Mouse (Mus musculus) ES-E14 (cell line): ENCODE measurements around the gene Nr1h3. TPM values are rescaled to one million over a fixed set of nuclear protein-coding genes. Genes with fewer than 3 reads are reported as not detected.

Experiments
- DNase-seq: peaks from one replicate; pipeline ENCODE4 v3.0.0-alpha.2; 2013; ENCODE audit warnings: low read depth, low spot score
- H3K27ac ChIP-seq: 2 replicates; pipeline ENCODE4 v1.5.1; 2012; ENCODE audit warnings: low read depth, mild to moderate bottlenecking, low read length, moderate library complexity, mixed read lengths; ENCODE audit not compliant: poor library complexity, insufficient read depth, severe bottlenecking
- H3K36me3 ChIP-seq: 2 replicates; pipeline ENCODE4 v1.6.1; 2012; ENCODE audit warnings: mild to moderate bottlenecking, low read length, moderate library complexity, mixed read lengths; ENCODE audit not compliant: control insufficient read depth, poor library complexity, insufficient read depth, severe bottlenecking
- H3K4me1 ChIP-seq, 2 experiments: fragments of 150-350 bp in 1 of 2; sonication (generic) in 1 of 2; 2 replicates each; pipeline ENCODE4 v1.6.1; 2012; ENCODE audit warnings: low read length in 2 of 2, mild to moderate bottlenecking in 1 of 2, mixed read lengths in 1 of 2; ENCODE audit not compliant: control insufficient read depth in 2 of 2, insufficient read depth in 2 of 2, poor library complexity in 1 of 2
- H3K4me3 ChIP-seq, 2 experiments: fragments of 150-350 bp in 1 of 2; sonication (generic) in 1 of 2; 2 replicates each; pipeline ENCODE4 v1.5.1; 2012; ENCODE audit warnings: low read length in 2 of 2, low read depth in 1 of 2, mild to moderate bottlenecking in 1 of 2, mixed read lengths in 1 of 2; ENCODE audit not compliant: insufficient read depth in 1 of 2, poor library complexity in 1 of 2, severe bottlenecking in 1 of 2
- H3K9ac ChIP-seq: 2 replicates; pipeline ENCODE4 v1.6.1; 2012; ENCODE audit warnings: low read depth, mild to moderate bottlenecking, low read length, mixed read lengths; ENCODE audit not compliant: poor library complexity, insufficient read depth, severe bottlenecking
- H3K9me3 ChIP-seq: fragments of 150-350 bp; sonication (generic); 2 replicates; pipeline ENCODE4 v1.6.1; 2012; ENCODE audit warnings: low read depth, mild to moderate bottlenecking, low read length; ENCODE audit not compliant: control insufficient read depth, insufficient read depth
- CHD2 ChIP-seq: IDR thresholded peaks from 2 replicates; pipeline ENCODE4 v1.6.1; 2014; ENCODE audit warnings: mild to moderate bottlenecking, low read depth, low read length, inconsistent platforms
- HCFC1 ChIP-seq: IDR thresholded peaks from 2 replicates; pipeline ENCODE4 v1.6.1; 2012; ENCODE audit warnings: low read length, inconsistent platforms, borderline replicate concordance; ENCODE audit not compliant: insufficient read depth
- MAFK ChIP-seq: IDR thresholded peaks from 2 replicates; pipeline ENCODE4 v1.6.1; 2014; ENCODE audit warnings: mild to moderate bottlenecking, low read depth, low read length, inconsistent platforms; ENCODE audit not compliant: insufficient read depth
- ZC3H11A ChIP-seq: IDR thresholded peaks from 2 replicates; pipeline ENCODE4 v1.6.1; 2012; ENCODE audit warnings: low read depth, mild to moderate bottlenecking, inconsistent platforms, low read length, borderline replicate concordance
- ZNF384 ChIP-seq: IDR thresholded peaks from 2 replicates; pipeline ENCODE4 v1.6.1; 2012; ENCODE audit warnings: low read depth, low read length, inconsistent platforms
- in situ Hi-C, 2 experiments: fragments of 600-800 bp; cut with MboI; formaldehyde crosslinking; loops; one replicate each; pipeline ENCODE4 v1.15.1; 2025; ENCODE audit warnings: low sequenced_read_pairs in 2 of 2, inconsistent platforms in 1 of 2; ENCODE audit not compliant: unreplicated experiment in 2 of 2
- total RNA-seq: library from RNA; depleted of rRNA; stranded (reverse); fragments of 300-350 nt; gene quantifications from 2 replicates; pipeline ENCODE4 v1.2.3, GENCODE M21; 2012

Gene Nr1h3
- total RNA-seq, 1 experiment, result 1.4 TPM

DNA sequence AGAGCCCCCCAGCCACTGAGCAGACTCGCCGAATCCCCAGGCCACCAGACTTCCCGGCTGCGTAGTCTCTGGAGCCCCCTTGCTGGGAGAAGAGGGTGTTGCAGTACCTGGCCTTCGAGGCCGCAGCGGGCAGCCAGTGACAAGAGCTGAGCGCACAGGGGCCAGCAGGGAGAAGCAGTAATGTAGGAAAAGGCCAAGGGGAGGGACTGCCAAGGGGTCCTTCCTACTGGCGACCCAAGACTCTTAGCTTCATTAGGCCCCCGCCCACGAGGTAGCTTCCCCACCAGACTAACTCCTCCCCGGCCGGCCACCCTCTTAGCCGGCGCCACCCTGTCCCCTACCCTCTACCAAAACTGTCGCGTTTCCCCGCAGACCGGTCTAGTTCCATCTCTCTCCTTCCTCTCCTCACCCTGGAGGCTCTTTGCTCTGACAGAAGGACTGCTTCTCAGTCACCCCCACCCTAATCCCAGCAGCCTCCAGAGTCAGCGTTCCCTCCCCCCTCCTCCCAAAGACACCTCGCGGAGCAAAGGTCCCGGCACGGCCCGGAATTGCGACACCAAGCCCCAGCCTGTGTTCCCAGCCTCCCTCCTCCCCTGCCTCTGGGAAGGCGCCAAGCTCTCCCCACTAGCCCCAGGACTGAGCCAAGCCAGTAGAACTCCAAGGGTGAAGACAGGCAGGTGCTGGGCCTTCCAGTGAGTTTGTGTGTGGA lies 7.9 kb downstream of the Nr1h3 start:
- in situ Hi-C loops, result no loop called here
- peak; percentile 29 for DNase-seq
- no peak for TF ChIP-seq ZNF384
- TF ChIP-seq ZC3H11A, result peak; percentile 22; the same call in 1 of the 2 replicates
- Histone ChIP-seq H3K4me3 (peak overlapping the region; percentile 54 to 57), H3K9ac (peak overlapping the region; percentile 54), H3K9me3 (no peaks in the 10 kb centered on the region), H3K27ac (no peak overlapping the region), H3K4me1 (peaks cover 0 to 1% of the 10 kb centered on the region in 2 experiments; a peak in 1 of 4 replicates), H3K36me3 (no peaks in the 10 kb centered on the region)

DNA sequence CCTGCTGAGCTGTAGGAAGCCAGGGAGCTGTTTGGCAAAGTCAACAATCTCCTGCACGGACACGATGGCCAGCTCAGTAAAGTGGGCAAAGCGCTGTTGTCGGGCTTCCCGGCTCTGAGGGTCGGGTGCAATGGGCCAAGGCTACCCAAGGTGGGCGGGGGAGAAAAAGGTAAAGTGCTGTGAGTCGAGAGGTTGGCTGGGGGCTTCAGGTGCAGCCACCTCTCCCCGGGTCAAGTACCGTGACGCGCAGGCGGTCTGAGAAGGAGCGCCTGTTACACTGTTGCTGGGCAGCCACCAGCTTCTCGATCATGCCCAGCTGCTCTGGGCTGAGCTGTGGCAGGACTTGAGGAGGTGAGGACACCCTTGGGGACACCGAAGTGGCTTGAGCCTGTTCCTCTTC lies 12.1 kb downstream of the Nr1h3 start:
- Histone ChIP-seq H3K9ac (no peak overlapping the region), H3K36me3 (no peaks in the 10 kb centered on the region), H3K9me3 (no peaks in the 10 kb centered on the region), H3K4me3 (no peak overlapping the region), H3K4me1 (peaks cover 0 to 1% of the 10 kb centered on the region in 2 experiments; a peak in 1 of 4 replicates), H3K27ac (no peak overlapping the region)
- no peak for TF ChIP-seq ZC3H11A
- no peak for TF ChIP-seq ZNF384
- TF ChIP-seq HCFC1, result no peak
- DNase-seq, result no peak
- in situ Hi-C loops, result no loop called here

DNA sequence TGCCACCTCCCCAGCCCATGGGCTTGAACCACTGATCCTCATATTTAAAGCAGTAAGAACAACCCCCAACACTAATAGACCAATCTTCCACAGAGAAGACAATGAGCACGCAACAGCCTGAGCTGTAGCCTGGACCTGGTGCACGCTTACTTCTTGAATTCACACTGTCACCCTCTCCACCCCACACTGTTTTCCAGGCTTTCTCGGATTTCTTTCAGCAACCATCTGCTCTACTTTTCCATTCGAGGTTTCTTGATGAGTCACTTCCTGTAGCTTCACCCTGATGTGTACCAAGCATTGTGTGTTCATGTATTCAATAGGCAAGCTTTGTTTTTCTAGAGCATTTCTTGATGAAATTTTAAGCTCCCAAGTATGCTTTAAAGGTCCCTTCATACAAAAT lies 15.2 kb downstream of the Nr1h3 start:
- Histone ChIP-seq H3K36me3 (no peaks in the 10 kb centered on the region), H3K9ac (no peak overlapping the region), H3K27ac (no peak overlapping the region), H3K9me3 (no peaks in the 10 kb centered on the region), H3K4me3 (no peak overlapping the region), H3K4me1 (peaks cover 0 to 4% of the 10 kb centered on the region in 2 experiments; a peak in 1 of 4 replicates)
- DNase-seq, result no peak
- in situ Hi-C loops, result no loop called here
- TF ChIP-seq ZC3H11A (no peak), HCFC1 (no peak), ZNF384 (no peak), MAFK (no peak), CHD2 (no peak)

DNA sequence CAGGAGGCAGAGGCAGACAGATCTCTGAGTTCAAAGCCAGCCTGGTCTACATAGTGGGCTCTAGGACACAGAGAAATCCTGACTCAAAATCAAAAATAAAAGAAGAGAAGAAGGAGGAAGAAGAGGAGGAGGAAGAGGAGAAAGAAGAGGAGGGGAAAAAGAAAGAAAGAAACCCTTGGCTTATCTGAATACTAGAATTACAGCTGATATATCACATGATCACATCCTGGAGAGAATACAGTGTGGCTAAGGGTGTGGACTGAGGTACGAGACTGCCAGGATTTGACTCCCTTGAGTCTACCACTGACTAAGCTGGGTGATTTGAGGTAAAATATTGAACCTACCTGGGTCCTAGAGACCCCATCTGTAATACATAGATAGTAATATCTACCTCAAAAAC lies 16.4 kb downstream of the Nr1h3 start:
- peaks cover 0 to 7% of the 10 kb centered on the region in 2 experiments; a peak in 1 of 4 replicates for H3K4me1 ChIP-seq
- H3K36me3 ChIP-seq, result no peaks in the 10 kb centered on the region
- no peak for DNase-seq
- TF ChIP-seq MAFK, result no peak
- no peak for TF ChIP-seq HCFC1
- TF ChIP-seq ZNF384, result no peak
- TF ChIP-seq ZC3H11A, result no peak
- TF ChIP-seq CHD2, result no peak
- no peak overlapping the region for H3K4me3 ChIP-seq
- no peaks in the 10 kb centered on the region for H3K9me3 ChIP-seq
- H3K9ac ChIP-seq, result no peak overlapping the region
- in situ Hi-C loops, result no loop called here
- no peak overlapping the region for H3K27ac ChIP-seq
